ENCODE assay signal across 21 mouse cellular contexts in genomic region chr11:114862687-114863086, GRCm38 (mm10). TPM values are rescaled to one million over a fixed set of nuclear protein-coding genes. Genes with fewer than 3 reads are reported as not detected.
A peak's percentile ranks its signal among the peaks of the same experiment; 100 is the strongest.
DNase-seq lines count a peak whose midpoint lies in the region; ATAC-seq and TF ChIP-seq lines count a peak whose summit lies in the region.
"Had no signal": no experiment of that assay in that cellular context is flagged by ENCODE, and none has a peak within 500 bp of the region (broad histone marks: within the 10 kb centered on the region; RNA-seq: fewer than 3 reads in every experiment).

No protein-coding gene starts in this region.

- no peak overlapping the region for H3K9ac ChIP-seq in liver, postnatal 0 days (replicated peaks)
- no peak overlapping the region for H3K9ac ChIP-seq in midbrain, postnatal 0 days (replicated peaks; ENCODE audit: low read length, poor library complexity, severe bottlenecking)
- H3K9ac ChIP-seq in midbrain, embryonic 15.5 days = no peak overlapping the region
- no peak overlapping the region for H3K9ac ChIP-seq in ES-Bruce4 (ENCODE audit: low read depth, poor library complexity, severe bottlenecking)
- no peak overlapping the region for H3K9ac ChIP-seq in forebrain, postnatal 0 days
- H3K9ac ChIP-seq: forebrain, embryonic 13.5 days; heart, embryonic 13.5 days; hindbrain, embryonic 15.5 days had no signal

- peak; percentile 17; the same call in 1 of the 2 replicates for TF ChIP-seq CTCF in kidney, adult 2 months (conservative IDR thresholded peaks at IDR 0.05; ENCODE audit: insufficient read depth, insufficient read length, low read depth, low read length)
- TF ChIP-seq CTCF in liver, postnatal 0 days (IDR thresholded peaks at IDR 0.05; ENCODE audit: low read depth) = peak; percentile 29; the same call in 1 of the 2 replicates
- 0 out of 2 replicates have a peak, but pooled peaks have one; percentile 10 for TF ChIP-seq CTCF in midbrain, postnatal 0 days (IDR thresholded peaks at IDR 0.05)
- TF ChIP-seq CTCF in ES-Bruce4 (IDR thresholded peaks at IDR 0.05; ENCODE audit: low read depth, low read length) = peak; percentile 34
- no peak for TF ChIP-seq CTCF in forebrain, postnatal 0 days (IDR thresholded peaks at IDR 0.05; ENCODE audit: low read depth)

- peaks cover 50% of the 10 kb centered on the region for H3K4me1 ChIP-seq in kidney, adult 2 months (ENCODE audit: control insufficient read depth, insufficient read depth, low read length)
- peaks cover 21% of the 10 kb centered on the region for H3K4me1 ChIP-seq in liver, postnatal 0 days (ENCODE audit: insufficient read depth)
- H3K4me1 ChIP-seq in midbrain, postnatal 0 days (ENCODE audit: insufficient read depth, low read length) = no peaks in the 10 kb centered on the region
- H3K4me1 ChIP-seq in midbrain, embryonic 15.5 days = no peaks in the 10 kb centered on the region
- H3K4me1 ChIP-seq in ES-Bruce4 (ENCODE audit: control insufficient read depth, insufficient read depth, low read length) = no peaks in the 10 kb centered on the region
- no peaks in the 10 kb centered on the region for H3K4me1 ChIP-seq in forebrain, postnatal 0 days (ENCODE audit: insufficient read depth)
- H3K4me1 ChIP-seq: forebrain, embryonic 13.5 days had no signal

- H3K27ac ChIP-seq in kidney, adult 2 months (ENCODE audit: insufficient read depth, low read depth, low read length) = no peak overlapping the region
- H3K27ac ChIP-seq in liver, postnatal 0 days (ENCODE audit: low read depth) = no peak overlapping the region
- no peak overlapping the region for H3K27ac ChIP-seq in midbrain, postnatal 0 days (ENCODE audit: low read depth, low read length)
- no peak overlapping the region for H3K27ac ChIP-seq in midbrain, embryonic 15.5 days
- H3K27ac ChIP-seq in ES-Bruce4 (ENCODE audit: insufficient read depth, low read length) = no peak overlapping the region
- H3K27ac ChIP-seq in forebrain, postnatal 0 days (ENCODE audit: low read depth, low read length) = no peak overlapping the region
- H3K27ac ChIP-seq: embryonic facial prominence, embryonic 10.5 days; forebrain, embryonic 13.5 days; heart, embryonic 13.5 days; hindbrain, embryonic 15.5 days had no signal

- H3K4me3 ChIP-seq in kidney, adult 2 months (ENCODE audit: insufficient read depth, low read depth, low read length) = no peak overlapping the region
- no peak overlapping the region for H3K4me3 ChIP-seq in liver, postnatal 0 days (ENCODE audit: low read depth, low read length)
- H3K4me3 ChIP-seq in midbrain, postnatal 0 days (ENCODE audit: low read depth, low read length) = no peak overlapping the region
- no peak overlapping the region for H3K4me3 ChIP-seq in midbrain, embryonic 15.5 days
- no peak overlapping the region for H3K4me3 ChIP-seq in ES-Bruce4 (ENCODE audit: low read depth, low read length)
- no peak overlapping the region for H3K4me3 ChIP-seq in forebrain, postnatal 0 days (ENCODE audit: low read depth, low read length)
- H3K4me3 ChIP-seq: embryonic facial prominence, embryonic 10.5 days; forebrain, embryonic 13.5 days; heart, embryonic 13.5 days; hindbrain, embryonic 15.5 days had no signal

- no peaks in the 10 kb centered on the region for H3K27me3 ChIP-seq in kidney, adult 2 months (replicated peaks; ENCODE audit: control insufficient read depth, insufficient read depth, low read length)
- H3K27me3 ChIP-seq in liver, postnatal 0 days (ENCODE audit: insufficient read depth, low read length) = no peaks in the 10 kb centered on the region
- H3K27me3 ChIP-seq in midbrain, postnatal 0 days (ENCODE audit: insufficient read depth, low read length) = no peaks in the 10 kb centered on the region
- no peaks in the 10 kb centered on the region for H3K27me3 ChIP-seq in midbrain, embryonic 15.5 days (replicated peaks)
- H3K27me3 ChIP-seq in ES-Bruce4 (ENCODE audit: control insufficient read depth, insufficient read depth, low read length, poor library complexity, severe bottlenecking) = no peaks in the 10 kb centered on the region
- no peaks in the 10 kb centered on the region for H3K27me3 ChIP-seq in forebrain, postnatal 0 days (ENCODE audit: insufficient read depth, low read length)
- H3K27me3 ChIP-seq: forebrain, embryonic 13.5 days; heart, embryonic 13.5 days; hindbrain, embryonic 15.5 days had no signal

- H3K36me3 ChIP-seq in kidney, adult 2 months (ENCODE audit: control insufficient read depth, insufficient read depth, low read length) = no peaks in the 10 kb centered on the region; the same call in 1 of the 2 replicates
- no peaks in the 10 kb centered on the region for H3K36me3 ChIP-seq in liver, postnatal 0 days (replicated peaks; ENCODE audit: insufficient read depth, low read length)
- H3K36me3 ChIP-seq in midbrain, postnatal 0 days (ENCODE audit: insufficient read depth, low read length) = no peaks in the 10 kb centered on the region
- H3K36me3 ChIP-seq in midbrain, embryonic 15.5 days (replicated peaks) = no peaks in the 10 kb centered on the region
- no peaks in the 10 kb centered on the region for H3K36me3 ChIP-seq in ES-Bruce4 (ENCODE audit: control insufficient read depth, insufficient read depth, low read length, poor library complexity, severe bottlenecking)
- no peaks in the 10 kb centered on the region for H3K36me3 ChIP-seq in forebrain, postnatal 0 days (ENCODE audit: insufficient read depth)
- H3K36me3 ChIP-seq: hindbrain, embryonic 15.5 days had no signal

- H3K4me2 ChIP-seq in liver, postnatal 0 days (ENCODE audit: low read depth, low read length) = no peak overlapping the region
- H3K4me2 ChIP-seq in midbrain, postnatal 0 days (ENCODE audit: low read depth, low read length, poor library complexity, severe bottlenecking) = no peak overlapping the region
- H3K4me2 ChIP-seq in midbrain, embryonic 15.5 days = no peak overlapping the region
- H3K4me2 ChIP-seq in forebrain, postnatal 0 days (ENCODE audit: low read depth) = no peak overlapping the region
- H3K4me2 ChIP-seq: forebrain, embryonic 13.5 days; heart, embryonic 13.5 days; hindbrain, embryonic 15.5 days had no signal

- no peak for TF ChIP-seq POLR2A in kidney, adult 2 months (IDR thresholded peaks at IDR 0.05; ENCODE audit: low read depth, low read length)
- TF ChIP-seq POLR2A in ES-Bruce4 (IDR thresholded peaks at IDR 0.05; ENCODE audit: insufficient read depth, low read length) = no peak

- DNase-seq in kidney, adult 2 months = no peak
- DNase-seq in kidney, postnatal 4 days = no peak
- no peak for DNase-seq in liver, postnatal 0 days
- DNase-seq in liver = no peak
- no peak for DNase-seq in midbrain, postnatal 0 days (ENCODE audit: low spot score)
- DNase-seq in forebrain, postnatal 0 days = no peak
- DNase-seq: adrenal gland, adult 2 months; adrenal gland, postnatal 25 days; B cell, adult 2 months; cerebellum, adult 18-20 months; cerebellum, adult 9-11 months; cerebellum, postnatal 36 days; gastrocnemius, postnatal 14 days; heart, postnatal 36 days had no signal

- ATAC-seq in liver, postnatal 0 days = no peak
- no peak for ATAC-seq in midbrain, postnatal 0 days (ENCODE audit: low FRiP score)
- ATAC-seq in midbrain, embryonic 15.5 days (replicated peaks) = no peak
- no peak for ATAC-seq in forebrain, postnatal 0 days
- ATAC-seq: CD4-positive, CD25-positive, alpha-beta regulatory T cell, adult 4 months; forebrain, embryonic 13.5 days had no signal

- no peak for TF ChIP-seq EP300 in liver, postnatal 0 days (IDR thresholded peaks at IDR 0.05; ENCODE audit: low read depth)
- TF ChIP-seq EP300 in ES-Bruce4 (IDR thresholded peaks at IDR 0.05; ENCODE audit: insufficient read depth, low read depth, low read length) = no peak

- no peaks in the 10 kb centered on the region for H3K9me3 ChIP-seq in liver, postnatal 0 days (ENCODE audit: low read length)
- H3K9me3 ChIP-seq in midbrain, postnatal 0 days (ENCODE audit: low read length) = no peaks in the 10 kb centered on the region
- H3K9me3 ChIP-seq in midbrain, embryonic 15.5 days = no peaks in the 10 kb centered on the region
- no peaks in the 10 kb centered on the region for H3K9me3 ChIP-seq in ES-Bruce4 (replicated peaks; ENCODE audit: control insufficient read depth, insufficient read depth, low read length, poor library complexity, severe bottlenecking)
- no peaks in the 10 kb centered on the region for H3K9me3 ChIP-seq in forebrain, postnatal 0 days (ENCODE audit: low read length)
- H3K9me3 ChIP-seq: embryonic facial prominence, embryonic 10.5 days; forebrain, embryonic 13.5 days; heart, embryonic 13.5 days; hindbrain, embryonic 15.5 days had no signal

- WGBS in kidney, adult 2 months = 78% methylated on average over 3 of the region's 3 CpGs
- WGBS in liver, postnatal 0 days (ENCODE audit: insufficient replicate concordance) = 65% methylated on average over 3 of the region's 3 CpGs
- 82% methylated on average over 3 of the region's 3 CpGs for WGBS in midbrain, postnatal 0 days
- WGBS in midbrain, embryonic 15.5 days = 85% methylated on average over 3 of the region's 3 CpGs
- WGBS in forebrain, postnatal 0 days = 80% methylated on average over 3 of the region's 3 CpGs

RNA-seq across cellular contexts. Expression of gene Gprc5c, which starts 11.7 kb away (rescaled TPM):
- polyA plus RNA-seq in kidney, adult 2 months (2012; rRNA removed) = 241 and 285 TPM in 2 replicates
- polyA plus RNA-seq in liver, postnatal 0 days (2015; fragmentation: Nextera tagmentation; extraction: Ambion mirVana) = 23.2 and 24.9 TPM in 2 replicates
- total RNA-seq in midbrain, postnatal 0 days (2014; rRNA removed) = 7.5 and 12.8 TPM in 2 replicates
- polyA plus RNA-seq in midbrain, postnatal 0 days (2015; fragmentation: Nextera tagmentation; extraction: Ambion mirVana) = 5.7 and 5.8 TPM in 2 replicates
- polyA plus RNA-seq in midbrain, embryonic 15.5 days (2015; fragmentation: Nextera tagmentation; extraction: Ambion mirVana) = 9.3 and 9.4 TPM in 2 replicates
- polyA plus RNA-seq in ES-Bruce4 (2011; ENCODE audit: insufficient read depth, insufficient read length, low read depth, missing spikeins) = 48.8 and 57.0 TPM in 2 replicates
- total RNA-seq in forebrain, postnatal 0 days (2014; rRNA removed) = 4.4 and 7.9 TPM in 2 replicates
- 5.5 and 5.8 TPM in 2 replicates for polyA plus RNA-seq in forebrain, postnatal 0 days (2015; fragmentation: Nextera tagmentation; extraction: Ambion mirVana)
- polyA plus RNA-seq: CD4-positive, CD25-positive, alpha-beta regulatory T cell, adult 4 months had no signal

RNA-seq across cellular contexts. Expression of gene Cd300a, which starts 27.2 kb away (rescaled TPM):
- 0.61 and 0.91 TPM in 2 replicates for polyA plus RNA-seq in kidney, adult 2 months (2012; rRNA removed)
- 7.7 and 9.7 TPM in 2 replicates for polyA plus RNA-seq in liver, postnatal 0 days (2015; fragmentation: Nextera tagmentation; extraction: Ambion mirVana)
- total RNA-seq in midbrain, postnatal 0 days (2014; rRNA removed) = 1.5 and 1.8 TPM in 2 replicates
- 1.4 and 1.7 TPM in 2 replicates for polyA plus RNA-seq in midbrain, postnatal 0 days (2015; fragmentation: Nextera tagmentation; extraction: Ambion mirVana)
- 0.86 and 0.94 TPM in 2 replicates for polyA plus RNA-seq in midbrain, embryonic 15.5 days (2015; fragmentation: Nextera tagmentation; extraction: Ambion mirVana)
- 0.78 and 2.3 TPM in 2 replicates for polyA plus RNA-seq in ES-Bruce4 (2011; ENCODE audit: insufficient read depth, insufficient read length, low read depth, missing spikeins)
- total RNA-seq in forebrain, postnatal 0 days (2014; rRNA removed) = 0.86 and 1.0 TPM in 2 replicates
- polyA plus RNA-seq in forebrain, postnatal 0 days (2015; fragmentation: Nextera tagmentation; extraction: Ambion mirVana) = 1.1 and 1.4 TPM in 2 replicates
